Mouse (Mus musculus) CD8-positive naive resting alpha-beta T cell, adult 2 months (primary cell): ENCODE results near the gene Atg101.
"Not testable (repeated sequence)": the region's sequence is repeated elsewhere in the genome, so short reads cannot be mapped to it uniquely, and the experiment has no call there.

Experiments
- DNase-seq, 2 experiments: peaks; one replicate each; pipeline ENCODE4 v3.0.0; 2022; ENCODE audit warnings: low read depth in 2 of 2, low spot score in 2 of 2

Gene Atg101

DNA sequence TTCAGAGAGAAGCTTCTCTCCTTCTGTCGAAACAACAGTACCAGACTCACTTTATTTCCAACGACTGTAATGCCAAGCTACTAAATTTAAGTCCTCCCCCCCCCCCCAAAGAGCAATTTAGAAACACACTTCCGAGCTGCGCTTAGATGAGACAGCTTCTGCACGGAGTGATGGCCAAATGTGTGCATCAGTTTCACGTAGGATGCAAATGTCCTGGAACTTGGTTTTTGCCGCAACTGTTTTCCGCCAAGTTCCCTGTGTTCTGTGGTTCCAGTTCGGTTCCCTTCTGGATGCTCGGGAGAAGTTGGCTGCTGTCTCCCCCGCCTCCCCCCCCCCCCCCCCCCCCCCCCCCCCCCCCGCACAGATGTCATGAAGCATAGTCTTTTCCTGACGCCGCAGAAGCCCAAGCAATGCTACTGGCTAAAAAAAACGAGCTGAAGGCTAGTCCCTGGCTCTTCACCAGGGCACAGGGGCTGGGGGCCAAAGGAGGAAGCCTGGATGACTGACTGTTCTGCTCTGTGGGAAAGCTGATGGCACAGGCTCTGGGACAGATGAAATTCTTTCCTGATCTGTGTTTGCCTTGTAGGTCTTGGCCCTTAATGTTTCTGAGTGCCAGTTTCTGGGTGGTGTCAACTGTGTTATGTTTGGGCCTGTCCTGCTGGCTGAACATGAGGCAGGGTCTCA, 27.2 kb downstream of the Atg101 start:
- DNase-seq, result no peak

GRCm38 (mm10) chr15:101312006-101312405, 27.9 kb downstream of the Atg101 start:
- DNase-seq, result no peak

GRCm38 (mm10) chr15:101315378-101315777, 31.3 kb downstream of the Atg101 start:
- DNase-seq, result no peak

DNA sequence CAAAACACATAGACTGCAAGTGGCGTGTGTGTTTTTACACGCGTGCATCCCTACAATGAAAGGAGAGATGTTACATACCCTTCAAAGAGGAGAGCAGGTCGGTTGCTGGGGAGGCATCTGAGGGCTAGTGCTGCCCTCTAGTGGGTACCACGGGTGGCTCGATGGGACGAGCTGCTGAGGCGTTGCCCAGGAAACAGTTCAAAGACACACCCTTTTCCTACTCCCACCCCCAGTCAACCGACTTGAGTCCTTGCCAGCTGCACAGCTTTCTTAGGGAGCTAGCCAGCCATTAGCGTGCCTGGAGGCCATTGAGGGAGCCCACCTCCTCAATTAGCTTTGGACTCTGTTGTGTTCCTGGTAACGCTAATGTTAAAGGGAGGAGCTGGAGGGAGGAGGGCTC, 31.8 kb downstream of the Atg101 start:
- DNase-seq, result peak; percentile 83 to 87

DNA sequence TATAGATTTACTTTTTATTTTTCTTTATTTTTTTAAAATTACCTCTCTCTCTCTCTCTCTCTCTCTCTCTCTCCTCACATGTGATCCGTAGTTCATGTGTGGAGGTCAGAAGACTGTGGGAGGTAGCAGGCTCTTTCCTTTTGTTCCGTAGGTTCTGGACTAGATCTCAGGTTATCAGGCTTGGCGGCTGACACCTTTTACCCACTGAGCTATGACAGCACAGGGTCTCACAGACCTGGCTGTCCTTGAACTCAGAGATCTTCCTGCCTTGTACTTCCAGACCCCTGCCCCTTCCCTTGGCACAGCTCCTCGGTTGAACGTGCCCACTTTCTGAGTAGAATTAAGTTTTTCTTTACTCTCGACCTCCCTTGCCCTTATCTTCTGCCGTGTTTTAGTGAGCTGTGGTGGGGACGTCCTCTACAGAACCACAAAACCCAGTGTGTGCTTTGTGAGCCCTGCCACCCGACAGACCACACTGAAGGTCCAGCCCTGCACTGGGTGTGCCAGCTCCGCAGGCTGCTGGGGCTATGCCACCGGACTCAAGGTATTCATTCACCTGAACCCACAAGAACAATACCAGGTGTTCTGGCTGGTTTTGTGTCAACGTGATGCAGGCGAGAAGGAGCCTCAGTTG, 32.3 kb downstream of the Atg101 start:
- DNase-seq, result no peak

DNA sequence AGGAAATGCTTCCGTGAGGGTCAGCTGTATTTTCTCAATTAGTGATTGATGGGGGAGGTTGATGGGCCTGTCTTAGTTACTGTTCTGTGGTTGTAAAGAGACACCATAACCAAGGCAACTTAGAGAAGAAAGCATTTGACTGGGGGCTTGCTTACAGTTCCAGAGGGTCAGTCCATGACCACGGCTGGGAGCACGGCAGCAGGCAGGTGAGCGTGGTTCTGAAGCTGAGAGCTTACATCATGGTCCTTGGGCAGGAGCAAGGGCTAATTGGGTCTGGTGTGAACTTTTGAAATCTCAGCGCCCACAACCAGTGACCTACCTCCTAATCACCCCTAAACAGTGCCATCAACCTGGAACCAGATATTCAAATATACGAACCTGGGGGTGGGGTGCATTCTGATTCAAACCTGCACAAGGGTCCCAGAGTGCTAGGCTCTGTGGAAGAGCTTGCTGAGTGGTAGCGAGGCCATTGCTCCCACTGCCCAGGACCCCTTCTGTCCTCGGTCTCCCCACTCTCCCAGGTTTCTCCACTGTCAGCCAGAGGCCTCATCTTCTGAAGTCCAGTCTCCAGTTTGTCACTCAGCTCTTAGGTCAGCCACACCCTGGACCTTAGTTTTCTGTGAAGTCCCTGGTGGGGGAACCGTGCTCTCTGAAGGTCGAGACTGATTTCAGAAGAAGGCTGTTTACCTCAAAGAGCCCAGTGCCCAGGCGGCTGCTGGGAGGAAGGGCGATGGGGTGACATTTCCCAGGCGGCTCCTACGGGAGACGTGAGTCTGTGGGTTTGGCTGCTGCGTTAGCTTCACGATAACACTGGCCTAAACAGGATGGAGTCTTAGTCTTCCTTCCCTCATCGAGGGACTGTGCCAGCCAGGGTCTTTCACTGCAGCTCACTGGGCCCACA, 33.1 kb downstream of the Atg101 start:
- DNase-seq, result no peak

GRCm38 (mm10) chr15:101317814-101318500, 33.9 kb downstream of the Atg101 start:
- no peak for DNase-seq

DNA sequence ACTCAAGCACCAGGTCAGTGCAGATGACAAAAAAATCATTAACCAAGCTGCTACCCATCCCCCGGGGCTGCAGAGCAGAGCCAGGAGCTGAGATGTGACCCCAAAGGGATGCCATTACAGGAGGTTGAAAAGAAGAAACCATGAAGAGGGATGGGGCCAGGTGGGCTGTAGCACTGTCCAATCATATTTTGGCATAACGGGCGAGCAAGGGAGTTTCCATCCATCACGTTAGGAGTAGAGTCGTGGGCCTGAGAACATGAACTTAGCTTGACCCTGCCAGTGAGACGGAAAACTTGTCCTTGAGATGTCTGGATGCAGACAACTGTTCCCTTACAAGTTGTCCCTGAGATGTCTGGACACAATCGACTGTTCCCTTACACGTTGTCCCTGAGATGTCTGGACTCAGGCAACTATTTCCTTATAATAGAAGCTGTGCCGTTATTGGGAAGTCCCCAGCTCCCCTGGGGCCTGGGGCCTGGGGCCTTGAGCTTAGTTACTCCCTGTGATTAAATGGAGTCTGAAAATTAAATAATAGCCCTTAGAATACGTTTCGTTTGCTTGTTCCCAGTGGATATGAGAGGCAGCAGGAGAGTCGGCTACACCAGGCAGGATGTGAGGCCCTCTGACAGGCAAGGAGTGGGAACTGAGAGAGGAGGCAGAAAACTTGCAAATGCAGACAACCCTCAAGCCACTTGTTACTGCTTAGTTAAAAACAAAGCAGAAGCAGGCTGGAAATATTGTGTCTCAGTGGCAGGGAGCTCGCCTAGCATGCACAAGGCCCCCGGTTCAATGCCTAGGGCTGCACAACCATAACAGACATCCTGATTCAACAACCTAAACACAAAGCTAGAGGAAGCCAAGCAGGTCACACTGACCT, 35.1 kb downstream of the Atg101 start:
- no peak for DNase-seq

GRCm38 (mm10) chr15:101320010-101320617, 36.0 kb downstream of the Atg101 start:
- DNase-seq, result no peak

DNA sequence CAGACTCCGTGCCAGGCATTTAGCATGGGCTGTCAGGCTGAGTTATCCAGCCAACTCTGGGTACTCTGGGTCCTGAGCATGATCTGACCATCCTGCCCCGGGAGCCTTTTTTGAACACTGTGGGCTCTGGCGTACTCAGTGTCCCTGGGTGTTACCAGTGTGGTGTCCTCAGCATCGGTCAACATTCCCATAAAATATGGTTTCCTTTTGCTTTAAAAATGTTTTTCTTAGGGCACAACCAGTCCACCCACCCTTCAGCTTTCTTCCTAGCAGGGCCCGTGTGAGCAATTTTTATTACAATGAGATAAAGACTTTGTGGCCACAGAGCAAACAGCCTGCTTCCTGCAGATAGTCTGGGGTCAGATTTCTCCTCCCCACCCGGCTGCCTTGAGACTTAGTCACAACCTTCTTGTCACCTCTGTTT, 36.6 kb downstream of the Atg101 start:
- no peak for DNase-seq

DNA sequence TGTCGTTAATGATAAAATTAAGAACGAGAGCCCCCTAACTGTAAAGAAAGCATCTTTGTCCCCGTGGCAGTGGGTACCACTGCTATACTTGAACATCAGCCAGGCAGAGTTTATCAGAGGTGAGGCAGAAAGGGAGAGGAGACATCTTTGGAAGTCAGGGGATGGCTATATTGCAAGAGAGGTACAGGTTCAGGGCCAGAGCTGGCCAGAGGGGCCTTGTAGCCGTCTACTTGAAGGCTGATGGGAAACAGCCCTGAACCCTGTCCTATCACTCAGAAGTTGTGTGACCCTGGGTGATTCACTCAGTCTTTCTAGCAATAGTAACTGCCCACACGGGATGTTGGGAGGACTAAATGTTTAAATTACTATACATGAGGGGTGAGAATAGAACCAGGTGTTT, 37.1 kb downstream of the Atg101 start:
- DNase-seq, result no peak

- DNase-seq, result no peak
Measured at GRCm38 (mm10) chr15:101322106-101322505, 38.0 kb downstream of the Atg101 start.

- no peak for DNase-seq
Measured at GRCm38 (mm10) chr15:101322640-101323039, 38.6 kb downstream of the Atg101 start.

DNA sequence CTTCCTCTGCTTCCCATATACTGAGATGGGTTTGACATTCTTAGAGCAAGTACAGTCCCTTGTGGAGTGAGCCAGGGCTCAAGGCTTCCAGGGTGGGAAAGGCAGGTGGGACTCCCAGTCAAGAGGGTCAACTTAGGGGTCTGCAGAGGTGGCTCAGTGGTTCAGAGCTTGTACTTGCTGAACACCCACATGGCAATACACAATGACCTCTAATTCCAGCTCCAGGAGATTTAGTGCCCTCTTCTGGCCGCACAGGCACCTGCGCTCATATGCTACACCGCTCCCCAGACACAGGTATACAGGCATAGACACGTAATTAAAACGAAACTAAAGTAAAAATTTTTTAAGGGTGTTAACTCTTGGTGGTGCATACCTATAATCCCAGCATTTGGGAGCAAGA, 39.4 kb downstream of the Atg101 start:
- no peak for DNase-seq

GRCm38 (mm10) chr15:101324409-101324808, 40.3 kb downstream of the Atg101 start:
- DNase-seq, result not testable (repeated sequence)

DNA sequence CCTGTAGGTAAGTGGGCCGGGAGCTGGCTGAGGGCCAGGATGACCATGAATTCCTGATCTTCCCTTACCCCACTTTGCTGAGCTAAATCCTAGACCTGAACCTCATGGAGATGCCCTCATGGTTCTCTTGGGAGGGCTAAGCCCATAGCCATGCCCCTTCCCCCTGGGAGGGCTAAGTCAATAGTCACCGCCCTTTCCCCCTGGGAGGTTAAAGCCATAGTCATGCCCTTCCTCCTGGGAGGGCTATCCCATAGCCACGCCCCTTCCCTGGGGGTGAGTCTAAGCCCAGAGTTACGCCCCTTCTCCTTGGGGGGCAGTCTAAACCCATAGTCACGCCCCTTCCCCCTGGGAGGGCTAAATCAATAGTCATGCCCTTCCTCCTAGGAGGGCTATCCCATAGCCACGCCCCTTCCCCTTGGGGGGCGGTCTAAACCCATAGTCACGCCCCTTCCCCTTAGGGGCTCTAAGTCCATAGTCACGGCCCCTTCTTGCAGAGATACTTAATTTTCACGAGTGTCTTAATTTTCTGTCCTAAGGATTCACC, 42.0 kb downstream of the Atg101 start:
- DNase-seq, result no peak

- peak; percentile 13 to 27 for DNase-seq
Measured at GRCm38 (mm10) chr15:101327282-101327681, 43.2 kb downstream of the Atg101 start.

DNA sequence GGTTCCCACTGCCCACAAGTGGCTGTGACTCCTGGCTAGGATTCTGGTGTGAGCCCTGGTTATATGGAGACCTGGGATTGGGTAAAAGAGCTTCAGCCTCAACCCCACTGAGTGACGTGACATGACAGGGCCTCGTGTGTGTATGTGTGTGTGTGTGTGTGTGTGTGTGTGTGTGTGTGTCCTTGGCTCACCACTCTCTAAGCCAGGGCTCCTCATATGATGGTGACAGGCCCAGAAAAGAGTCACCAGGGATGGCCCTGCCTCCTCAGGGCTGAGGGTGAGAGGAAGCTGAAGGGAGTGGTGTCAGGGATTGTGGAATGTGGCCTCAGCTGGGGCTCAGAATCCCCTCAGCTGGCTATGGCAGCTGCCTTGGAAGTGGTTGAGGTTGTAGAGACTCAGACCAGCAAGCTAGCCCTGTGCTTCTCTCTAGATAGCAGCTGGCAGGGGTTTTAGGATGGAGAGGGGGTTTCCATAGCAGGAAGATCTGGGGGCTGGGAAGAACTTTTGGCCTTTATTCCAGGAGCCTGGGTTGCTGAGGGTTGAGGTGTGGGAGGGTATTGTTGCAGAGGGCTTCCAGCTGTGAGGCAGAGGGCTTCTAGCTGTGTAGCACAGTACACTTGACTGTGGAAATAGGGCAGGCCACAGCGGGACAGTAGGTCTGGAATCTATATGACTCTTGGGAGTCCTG, 44.9 kb downstream of the Atg101 start:
- DNase-seq, result no peak

DNA sequence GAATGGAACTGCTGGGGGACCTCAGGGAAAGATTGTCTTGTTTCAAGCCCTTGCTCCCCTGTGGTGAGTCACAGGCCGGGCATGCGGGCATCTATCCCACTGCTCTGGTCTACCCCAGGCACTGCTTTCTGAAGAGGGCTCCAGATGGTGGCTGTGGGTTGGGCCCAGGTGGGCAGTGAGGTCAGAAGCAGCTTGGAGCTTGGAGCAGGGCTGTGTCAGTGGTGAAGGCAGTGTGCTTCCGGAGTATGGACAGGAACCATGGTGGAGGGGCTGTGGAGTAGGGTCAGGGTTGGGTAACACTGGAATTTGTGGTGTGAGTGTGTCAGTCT, 45.5 kb downstream of the Atg101 start:
- no peak for DNase-seq
